Mouse (Mus musculus) MEL (cell line): ENCODE results near the gene Diras1. TPM values are rescaled to one million over a fixed set of nuclear protein-coding genes. Genes with fewer than 3 reads are reported as not detected.

Source experiments
- DNase-seq: peaks from one replicate; pipeline ENCODE4 v3.0.0; 2011; ENCODE audit warnings: low read depth, low spot score
- H3K27ac ChIP-seq: 2 replicates; pipeline ENCODE4 v1.5.1; 2012; ENCODE audit warnings: low read depth, mild to moderate bottlenecking, control low read depth, low read length, moderate library complexity; ENCODE audit not compliant: control insufficient read depth
- H3K27me3 ChIP-seq, 2 experiments: fragments of 150-350 bp in 1 of 2; sonication (generic) in 1 of 2; 2 replicates each; pipeline ENCODE4 v1.6.1; 2012; ENCODE audit warnings: low read length in 2 of 2, mild to moderate bottlenecking in 2 of 2, improper control_type of control experiment in 1 of 2, moderate library complexity in 1 of 2; ENCODE audit not compliant: insufficient read depth in 2 of 2, control insufficient read depth in 1 of 2
- H3K36me3 ChIP-seq, 2 experiments: 2 replicates each; pipeline ENCODE4 v1.6.1; 2012 to 2014; ENCODE audit warnings: low read length in 2 of 2, improper control_type of control experiment in 1 of 2, inconsistent platforms in 1 of 2, mild to moderate bottlenecking in 1 of 2; ENCODE audit not compliant: insufficient read depth in 2 of 2, control insufficient read depth in 1 of 2
- H3K4me1 ChIP-seq, 2 experiments: fragments of 150-350 bp in 1 of 2; sonication (generic) in 1 of 2; 2 replicates each; pipeline ENCODE4 v1.6.1; 2012; ENCODE audit warnings: low read length in 2 of 2, improper control_type of control experiment in 1 of 2, mild to moderate bottlenecking in 1 of 2; ENCODE audit not compliant: insufficient read depth in 2 of 2, control insufficient read depth in 1 of 2
- H3K4me3 ChIP-seq, 2 experiments: fragments of 150-350 bp in 1 of 2; sonication (generic) in 1 of 2; 2 replicates each; pipeline ENCODE4 v1.5.1; 2012; ENCODE audit warnings: low read depth in 2 of 2, low read length in 2 of 2, mild to moderate bottlenecking in 2 of 2, moderate library complexity in 2 of 2, control low read depth in 1 of 2, improper control_type of control experiment in 1 of 2; ENCODE audit not compliant: control insufficient read depth in 1 of 2, insufficient read depth in 1 of 2
- H3K79me2 ChIP-seq: 2 replicates; pipeline ENCODE4 v1.6.1; 2012; ENCODE audit warnings: mild to moderate bottlenecking, low read length, moderate library complexity; ENCODE audit not compliant: control insufficient read depth, poor library complexity, insufficient read depth
- H3K9ac ChIP-seq: 2 replicates; pipeline ENCODE4 v1.6.1; 2012; ENCODE audit warnings: low read depth, mild to moderate bottlenecking, control low read depth, low read length, moderate library complexity; ENCODE audit not compliant: control insufficient read depth, poor library complexity, severe bottlenecking
- H3K9me3 ChIP-seq: fragments of 150-350 bp; sonication (generic); replicated peaks from 2 replicates; pipeline ENCODE4 v1.6.1; 2012; ENCODE audit warnings: mild to moderate bottlenecking, low read length, improper control_type of control experiment, moderate library complexity; ENCODE audit not compliant: insufficient read depth
- CHD1 ChIP-seq: IDR thresholded peaks from 2 replicates; pipeline ENCODE4 v1.6.1; 2012; ENCODE audit warnings: low read depth, mild to moderate bottlenecking, inconsistent platforms, low read length, improper control_type of control experiment
- CHD2 ChIP-seq: IDR thresholded peaks from 2 replicates; pipeline ENCODE4 v1.6.1; 2011; ENCODE audit warnings: low read length, improper control_type of control experiment
- GABPA ChIP-seq: IDR thresholded peaks from 2 replicates; pipeline ENCODE4 v1.6.1; 2012; ENCODE audit warnings: low read depth, mild to moderate bottlenecking, inconsistent platforms, low read length, improper control_type of control experiment, moderate library complexity
- MAX ChIP-seq: IDR thresholded peaks from 2 replicates; pipeline ENCODE4 v1.6.1; 2011; ENCODE audit warnings: low read length, improper control_type of control experiment
- MAZ ChIP-seq: IDR thresholded peaks from 2 replicates; pipeline ENCODE4 v1.6.1; 2012; ENCODE audit warnings: low read depth, mild to moderate bottlenecking, inconsistent platforms, low read length, improper control_type of control experiment
- MXI1 ChIP-seq: IDR thresholded peaks from 2 replicates; pipeline ENCODE4 v1.6.1; 2011; ENCODE audit warnings: mild to moderate bottlenecking, low read depth, low read length, improper control_type of control experiment
- POLR2AphosphoS5 ChIP-seq: IDR thresholded peaks from 2 replicates; pipeline ENCODE4 v1.6.1; 2012; ENCODE audit warnings: low read depth, borderline replicate concordance, mild to moderate bottlenecking, inconsistent platforms, low read length, moderate library complexity, mixed read lengths
- RAD21 ChIP-seq: IDR thresholded peaks from 2 replicates; pipeline ENCODE4 v1.6.1; 2011; ENCODE audit warnings: mild to moderate bottlenecking, low read depth, low read length, improper control_type of control experiment
- RCOR1 ChIP-seq: IDR thresholded peaks from 2 replicates; pipeline ENCODE4 v1.6.1; 2012; ENCODE audit warnings: low read depth, mild to moderate bottlenecking, inconsistent platforms, low read length, improper control_type of control experiment
- TAL1 ChIP-seq: IDR thresholded peaks from 2 replicates; pipeline ENCODE4 v1.6.1; 2012; ENCODE audit warnings: mild to moderate bottlenecking, inconsistent platforms, low read length, moderate library complexity, mixed read lengths
- TBP ChIP-seq: IDR thresholded peaks from 2 replicates; pipeline ENCODE4 v1.8.0; 2011; ENCODE audit warnings: low read depth, low read length, improper control_type of control experiment
- USF1 ChIP-seq: IDR thresholded peaks from 2 replicates; pipeline ENCODE4 v1.6.1; 2014; ENCODE audit warnings: low read depth, mild to moderate bottlenecking, inconsistent platforms, low read length, improper control_type of control experiment, moderate library complexity
- USF2 ChIP-seq, 2 experiments: IDR thresholded peaks; 2 replicates each; pipeline ENCODE4 v1.6.1; 2011 to 2012; ENCODE audit warnings: improper control_type of control experiment in 2 of 2, low read length in 2 of 2, borderline replicate concordance in 1 of 2, inconsistent platforms in 1 of 2, low read depth in 1 of 2, mild to moderate bottlenecking in 1 of 2; ENCODE audit not compliant: insufficient read depth in 1 of 2
- ZKSCAN1 ChIP-seq: IDR thresholded peaks from 2 replicates; pipeline ENCODE4 v1.6.1; 2012; ENCODE audit warnings: low read depth, mild to moderate bottlenecking, inconsistent platforms, low read length, improper control_type of control experiment, moderate library complexity
- ZMIZ1 ChIP-seq: IDR thresholded peaks from 2 replicates; pipeline ENCODE4 v1.6.1; 2012; ENCODE audit warnings: low read depth, mild to moderate bottlenecking, inconsistent platforms, low read length, improper control_type of control experiment, moderate library complexity
- polyA plus RNA-seq, 2 experiments: library from polyadenylated mRNA; stranded (reverse) in 1 of 2; unstranded in 1 of 2; fragments of >175 nt in 1 of 2; fragments of >200 nt in 1 of 2; gene quantifications; 2 replicates each; pipeline versions ENCODE4 v1.2.1 to v1.2.4; 2012; ENCODE audit warnings: low replicate concordance in 2 of 2, low read depth in 1 of 2; ENCODE audit not compliant: insufficient read length in 2 of 2, insufficient read depth in 1 of 2, missing spikeins in 1 of 2
- total RNA-seq: library from RNA; depleted of rRNA; stranded (reverse); fragments of 300-350 nt; gene quantifications from 2 replicates; pipeline ENCODE4 v1.2.3, GENCODE M21; 2012

Gene Diras1
- total and polyA plus RNA-seq, 3 experiments, result 0.04 TPM; not detected in 2

- no peaks in the 10 kb centered on the region for H3K4me1 ChIP-seq
These were observed 39.3 kb downstream of the Diras1 start for GRCm38 (mm10) chr10:80985970-80986701.

DNA sequence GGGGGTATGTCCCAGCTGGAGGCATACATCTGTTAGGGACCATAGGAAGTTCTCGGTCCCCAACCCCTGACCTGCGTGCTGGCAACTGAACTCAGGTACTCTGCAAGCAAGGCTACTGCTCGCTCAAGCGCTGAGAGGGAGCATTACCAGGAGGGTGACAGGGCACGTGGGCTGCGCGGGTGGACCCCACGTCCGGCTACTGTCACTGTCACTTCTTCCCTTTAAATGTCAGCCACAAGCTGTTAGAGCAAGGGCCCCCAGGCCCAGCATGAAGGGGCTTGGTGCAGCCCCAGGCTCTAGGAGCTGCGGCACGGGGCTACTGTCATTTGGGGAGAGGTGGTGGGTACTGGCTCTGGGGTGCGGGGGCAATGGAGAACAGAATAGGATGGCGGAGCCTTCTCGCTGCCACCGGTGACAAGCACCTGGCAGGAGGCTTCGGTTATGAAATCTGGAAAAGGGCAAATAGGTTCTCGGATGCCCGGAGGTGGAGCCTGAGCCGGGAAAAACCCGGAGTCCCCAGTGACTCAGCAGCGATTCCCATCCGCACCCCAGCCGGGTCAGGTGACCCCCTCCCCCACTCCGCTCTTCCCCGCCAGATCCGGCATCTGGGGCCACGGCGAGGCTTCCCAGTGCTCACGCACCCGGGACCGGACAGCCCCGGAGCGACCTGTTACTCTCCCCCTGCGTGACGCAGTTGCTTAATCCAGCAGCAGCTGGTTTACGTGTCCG is 40.1 kb downstream of the Diras1 start:
- Histone ChIP-seq H3K9ac (no peak overlapping the region), H3K4me1 (no peaks in the 10 kb centered on the region), H3K27me3 (no peaks in the 10 kb centered on the region), H3K4me3 (no peak overlapping the region), H3K27ac (no peak overlapping the region), H3K79me2 (no peaks in the 10 kb centered on the region), H3K36me3 (no peaks in the 10 kb centered on the region), H3K9me3 (no peaks in the 10 kb centered on the region)
- TF ChIP-seq ZMIZ1 (no peak), TAL1 (no peak), MAX (no peak), TBP (no peak), RAD21 (no peak), ZKSCAN1 (no peak), MAZ (no peak), CHD2 (no peak), GABPA (no peak), USF1 (no peak), USF2 (IDR thresholded peaks at IDR 0.05; ENCODE audit: borderline replicate concordance in 1 of 2, insufficient read depth in 1 of 2, low read depth in 1 of 2, low read length in 2 of 2) (no peak), RCOR1 (no peak), POLR2AphosphoS5 (no peak)
- DNase-seq, result no peak

More at GRCm38 (mm10) chr10:80985970-80986701, 39.3 kb downstream of the Diras1 start:
- Histone ChIP-seq H3K79me2 (no peaks in the 10 kb centered on the region), H3K9ac (no peak overlapping the region), H3K27me3 (no peaks in the 10 kb centered on the region), H3K9me3 (no peaks in the 10 kb centered on the region), H3K4me3 (no peak overlapping the region), H3K27ac (no peak overlapping the region), H3K36me3 (no peaks in the 10 kb centered on the region)
- DNase-seq, result no peak
- TF ChIP-seq MXI1, result no peak
- TF ChIP-seq CHD1, result no peak
